24 mouse cellular contexts compared by ENCODE assay signal in the genomic region with DNA sequence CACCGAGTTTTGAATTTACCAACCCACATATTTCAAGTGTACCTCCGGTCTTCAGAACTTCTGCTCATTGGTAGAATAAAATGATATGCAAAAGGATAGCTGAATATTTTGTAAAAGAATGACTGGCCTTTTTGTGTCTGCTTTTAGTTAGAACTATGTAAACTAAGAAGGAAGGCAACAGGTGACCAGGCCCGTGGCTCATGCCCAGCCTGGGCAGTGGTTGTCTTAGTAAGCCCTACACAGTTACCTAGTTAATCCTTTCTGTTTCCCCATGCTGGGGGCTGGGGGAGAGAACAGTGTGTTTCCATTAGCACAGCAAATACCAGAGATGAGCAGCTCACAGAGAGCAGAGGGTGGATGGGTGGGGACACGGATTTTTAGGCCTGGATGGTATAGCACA. TPM values are rescaled to one million over a fixed set of nuclear protein-coding genes. Genes with fewer than 3 reads are reported as not detected.
"Had no signal": no experiment of that assay in that cellular context is flagged by ENCODE, and none has a peak within 500 bp of the region (broad histone marks: within the 10 kb centered on the region; RNA-seq: fewer than 3 reads in every experiment).

No protein-coding gene starts in this region.

- DNase-seq: gastrocnemius, adult 2 months; gastrocnemius, postnatal 10 days; gastrocnemius, postnatal 25 days; heart, adult 18-20 months; heart, postnatal 4 days; kidney, adult 8-10 months; kidney, postnatal 10 days; kidney, postnatal 25 days; kidney, postnatal 4 days; liver; liver, embryonic 13.5 days had no signal

- H3K4me2 ChIP-seq: heart, embryonic 12.5 days; hindbrain, embryonic 12.5 days; hindbrain, embryonic 14.5 days; limb, embryonic 12.5 days; liver, embryonic 11.5 days; liver, embryonic 13.5 days had no signal

- H3K36me3 ChIP-seq: heart, embryonic 10.5 days; heart, embryonic 12.5 days; hindbrain, embryonic 10.5 days; hindbrain, embryonic 12.5 days; limb, embryonic 10.5 days; limb, embryonic 12.5 days; liver, embryonic 13.5 days had no signal

- H3K9me3 ChIP-seq: heart, embryonic 10.5 days; heart, embryonic 12.5 days; hindbrain, embryonic 10.5 days; hindbrain, embryonic 12.5 days; limb, embryonic 10.5 days; limb, embryonic 12.5 days; liver, embryonic 13.5 days had no signal

- H3K27ac ChIP-seq: gastrocnemius, adult 2 months; heart, embryonic 10.5 days; hindbrain, embryonic 10.5 days; hindbrain, embryonic 12.5 days; hindbrain, embryonic 14.5 days; layer of hippocampus, adult 2 months; left cerebral cortex, adult 2 months; limb, embryonic 10.5 days; limb, embryonic 12.5 days; liver, embryonic 13.5 days had no signal

- H3K4me3 ChIP-seq: gastrocnemius, adult 2 months; heart, embryonic 10.5 days; heart, embryonic 12.5 days; hindbrain, embryonic 10.5 days; hindbrain, embryonic 12.5 days; layer of hippocampus, adult 2 months; left cerebral cortex, adult 2 months; limb, embryonic 10.5 days; limb, embryonic 12.5 days; liver, embryonic 13.5 days had no signal

- ATAC-seq: hindbrain, embryonic 16.5 days had no signal

- H3K9ac ChIP-seq: heart, embryonic 12.5 days; hindbrain, embryonic 12.5 days; hindbrain, embryonic 14.5 days; limb, embryonic 12.5 days; liver, embryonic 13.5 days had no signal

RNA-seq across cellular contexts. Expression of a gene that starts 7.6 kb away (rescaled TPM):
- polyA plus RNA-seq: heart, embryonic 12.5 days; inflammation-experienced regulatory T-cells, adult 6 months; kidney, embryonic 14.5 days; liver, embryonic 13.5 days had no signal
